Mouse (Mus musculus) midbrain, embryonic 11.5 days (tissue): Measurements from ENCODE around the gene 1810010D01Rik. TPM values are rescaled to one million over a fixed set of nuclear protein-coding genes. Genes with fewer than 3 reads are reported as not detected.

Source experiments
- ATAC-seq: fragments of 200-750 bp; cut with Nextera tagmentation; 2 replicates; pipeline ENCODE4 v1.8.0; 2017; ENCODE audit warnings: moderate TSS enrichment, moderate library complexity; ENCODE audit not compliant: low FRiP score
- DNase-seq: peaks from one replicate; pipeline ENCODE4 v3.0.0; 2015; ENCODE audit warnings: low spot score; ENCODE audit errors: missing footprints
- H3K27ac ChIP-seq: fragments of 300-500 bp; sonication (generic); 2 replicates; pipeline ENCODE4 v1.5.1; 2014; ENCODE audit warnings: low read depth, low read length
- H3K27me3 ChIP-seq: fragments of 300-500 bp; sonication (generic); 2 replicates; pipeline ENCODE4 v1.6.1; 2014; ENCODE audit warnings: mild to moderate bottlenecking, low read length, moderate library complexity, mixed read lengths; ENCODE audit not compliant: control insufficient read depth, insufficient read depth
- H3K36me3 ChIP-seq: fragments of 300-500 bp; sonication (generic); 2 replicates; pipeline ENCODE4 v1.6.1; 2014; ENCODE audit warnings: mild to moderate bottlenecking, low read length, moderate library complexity, mixed read lengths; ENCODE audit not compliant: control insufficient read depth, insufficient read depth
- H3K4me1 ChIP-seq: fragments of 300-500 bp; sonication (generic); 2 replicates; pipeline ENCODE4 v1.6.1; 2014; ENCODE audit warnings: low read length; ENCODE audit not compliant: control insufficient read depth, insufficient read depth
- H3K4me2 ChIP-seq: fragments of 300-500 bp; sonication (generic); 2 replicates; pipeline ENCODE4 v1.6.1; 2014; ENCODE audit warnings: mild to moderate bottlenecking, moderate library complexity
- H3K4me3 ChIP-seq: fragments of 300-500 bp; sonication (generic); 2 replicates; pipeline ENCODE4 v1.5.1; 2014; ENCODE audit warnings: low read depth, low read length
- H3K9ac ChIP-seq: fragments of 300-500 bp; sonication (generic); 2 replicates; pipeline ENCODE4 v1.6.1; 2014; ENCODE audit warnings: low read length
- H3K9me3 ChIP-seq: fragments of 300-500 bp; sonication (generic); 2 replicates; pipeline ENCODE4 v1.6.1; 2016; ENCODE audit warnings: low read length; ENCODE audit not compliant: control insufficient read depth
- whole genome bisulfite sequencing: fragments of 180-500 bp; shearing (Covaris S2); extraction: QIAGEN DNeasy Blood & Tissue Kit; methylation state at CpG from one replicate; pipeline ENCODE4 v1.1.7; 2014; 5-methylcytosine and 5-hydroxymethylcytosine counted together
- polyA plus RNA-seq: library from polyadenylated mRNA; unstranded; fragments of >200 nt; fragmentation: Nextera tagmentation; extraction: Ambion mirVana; gene quantifications from 2 replicates; pipeline ENCODE4 v1.2.1, GENCODE M21; 2014

1810010D01Rik gene
- polyA plus RNA-seq, 1 experiment from 2014 or later = 0.49 TPM

DNA sequence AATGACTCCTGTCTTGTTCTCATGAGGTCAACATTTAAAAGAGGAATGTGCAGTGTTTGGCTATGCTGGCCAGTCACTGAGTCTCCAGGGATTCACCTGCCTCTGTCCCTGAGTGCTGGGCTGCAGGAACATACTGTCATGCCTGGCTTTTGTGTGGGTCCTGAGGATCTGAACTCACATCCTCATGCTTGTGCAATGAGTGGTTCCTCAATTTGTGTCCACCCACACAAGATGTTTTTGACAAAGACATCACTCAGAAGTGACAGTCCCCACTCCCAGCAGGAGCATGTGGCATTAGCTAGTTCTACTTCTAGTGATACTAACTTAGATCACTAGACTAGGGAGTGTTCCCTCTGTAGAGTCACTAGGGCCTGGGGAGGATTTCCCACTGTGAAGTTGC, 17.4 kb downstream of the 1810010D01Rik start:
- Histone ChIP-seq H3K36me3 (no peaks in the 10 kb centered on the region), H3K9me3 (no peaks in the 10 kb centered on the region), H3K9ac (no peak overlapping the region), H3K4me1 (no peaks in the 10 kb centered on the region), H3K4me3 (no peak overlapping the region), H3K27ac (no peak overlapping the region), H3K27me3 (no peaks in the 10 kb centered on the region), H3K4me2 (no peak overlapping the region)
- DNase-seq (no peak), ATAC-seq (no peak)

- ATAC-seq (no peak), DNase-seq (no peak)
- no peak overlapping the region for H3K9ac ChIP-seq
- no peak overlapping the region for H3K4me2 ChIP-seq
- no peaks in the 10 kb centered on the region for H3K27me3 ChIP-seq
- H3K36me3 ChIP-seq = no peaks in the 10 kb centered on the region
- H3K4me1 ChIP-seq = no peaks in the 10 kb centered on the region
- 66% methylated on average over 8 of the region's 8 CpGs for WGBS
- H3K4me3 ChIP-seq = no peak overlapping the region
- H3K27ac ChIP-seq = no peak overlapping the region
- H3K9me3 ChIP-seq = no peaks in the 10 kb centered on the region
Observed at GRCm38 (mm10) chr7:145189342-145189741, 18.6 kb downstream of the 1810010D01Rik start.

DNA sequence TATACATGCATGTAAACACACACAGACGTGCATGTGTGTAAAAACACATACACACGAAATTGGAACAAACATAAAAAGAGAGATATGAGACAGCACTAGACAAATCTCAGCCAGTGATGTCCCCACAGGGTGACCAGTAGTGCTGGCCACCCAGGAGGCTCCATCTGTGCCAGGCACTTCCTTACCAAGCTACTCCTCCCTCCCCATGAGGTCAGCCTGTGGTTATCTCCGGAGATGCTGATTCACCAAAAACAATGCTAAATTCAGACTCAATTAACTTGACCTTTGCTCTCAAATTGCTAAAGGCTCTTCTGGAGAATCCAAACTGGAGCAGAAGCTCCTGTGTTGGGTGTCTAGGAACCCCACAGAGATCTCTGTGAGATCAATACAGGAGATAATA, 20.1 kb downstream of the 1810010D01Rik start:
- no peak overlapping the region for H3K4me2 ChIP-seq
- 66% methylated on average over 3 of the region's 3 CpGs for whole genome bisulfite sequencing
- no peak overlapping the region for H3K4me3 ChIP-seq
- H3K9ac ChIP-seq = no peak overlapping the region
- DNase-seq (no peak), ATAC-seq (no peak)
- no peaks in the 10 kb centered on the region for H3K9me3 ChIP-seq
- no peaks in the 10 kb centered on the region for H3K36me3 ChIP-seq
- no peak overlapping the region for H3K27ac ChIP-seq
- H3K27me3 ChIP-seq = no peaks in the 10 kb centered on the region
- no peaks in the 10 kb centered on the region for H3K4me1 ChIP-seq

DNA sequence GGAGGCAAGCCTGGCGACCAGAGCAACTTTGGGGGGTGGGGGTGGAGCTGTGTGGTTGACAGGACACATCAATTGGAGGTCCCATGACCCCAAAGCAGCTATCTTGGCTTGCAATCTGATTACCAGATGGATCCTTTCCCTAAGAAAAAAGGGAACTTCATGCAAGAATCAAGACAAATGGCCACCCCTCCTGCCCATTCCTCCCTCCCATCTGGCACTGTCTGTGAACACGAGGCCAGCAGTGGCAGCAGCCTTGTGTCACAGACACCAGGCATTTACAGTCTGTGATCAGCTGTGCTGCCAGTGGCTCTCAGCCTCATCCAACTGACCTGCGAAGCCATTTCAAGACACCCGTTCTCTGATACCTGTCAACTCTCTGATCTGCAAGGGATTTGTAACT, 25.5 kb downstream of the 1810010D01Rik start:
- no peak overlapping the region for H3K27ac ChIP-seq
- WGBS = 65% methylated on average over 4 of the region's 4 CpGs

DNA sequence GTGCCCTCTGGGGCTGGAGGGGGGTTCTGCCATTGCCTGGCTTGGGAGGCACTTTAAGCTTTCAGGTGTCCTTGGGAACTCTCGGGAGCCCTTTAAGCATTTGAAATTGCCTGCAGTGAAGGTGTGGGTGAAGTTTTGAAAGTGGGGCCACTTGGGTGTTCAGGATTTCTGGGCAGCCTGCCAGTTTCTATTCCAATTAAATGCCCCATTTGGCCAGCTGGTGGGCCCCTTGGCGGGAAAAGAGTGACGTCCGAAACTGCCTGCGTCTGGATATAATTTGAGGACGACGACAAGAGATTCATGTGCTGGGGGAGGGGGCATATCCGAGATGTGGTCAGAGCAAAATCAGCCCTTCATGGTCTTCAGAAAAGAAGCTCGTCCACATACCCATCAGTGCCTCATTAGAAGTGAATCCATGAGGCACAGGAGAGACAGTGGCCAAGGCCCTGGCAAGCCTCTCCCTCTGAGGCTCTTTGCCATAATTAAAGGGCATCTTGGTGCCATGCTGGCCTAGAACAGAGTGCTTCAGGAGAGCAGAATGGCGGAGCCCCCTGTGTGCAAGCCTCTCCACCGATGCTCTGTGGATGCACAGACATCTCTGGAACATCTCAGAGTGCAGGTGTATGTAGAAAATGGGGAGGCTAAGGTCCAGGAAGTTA, 26.4 kb downstream of the 1810010D01Rik start:
- Histone ChIP-seq H3K27me3 (no peaks in the 10 kb centered on the region), H3K9ac (no peak overlapping the region), H3K4me1 (peaks cover 8% of the 10 kb centered on the region), H3K27ac (no peak overlapping the region), H3K4me2 (no peak overlapping the region), H3K9me3 (no peaks in the 10 kb centered on the region), H3K36me3 (no peaks in the 10 kb centered on the region), H3K4me3 (no peak overlapping the region)
- DNase-seq (no peak), ATAC-seq (no peak)
- WGBS = 73% methylated on average over 11 of the region's 11 CpGs

More for the DNA sequence above, 25.5 kb downstream of the 1810010D01Rik start:
- H3K4me1 ChIP-seq = no peaks in the 10 kb centered on the region; the same call in 1 of the 2 replicates
- H3K9ac ChIP-seq = no peak overlapping the region
- H3K27me3 ChIP-seq = no peaks in the 10 kb centered on the region
- H3K36me3 ChIP-seq = no peaks in the 10 kb centered on the region
- H3K4me3 ChIP-seq = no peak overlapping the region
- no peaks in the 10 kb centered on the region for H3K9me3 ChIP-seq
- no peak overlapping the region for H3K4me2 ChIP-seq
- ATAC-seq (no peak), DNase-seq (no peak)

- DNase-seq = no peak
- Histone ChIP-seq H3K27me3 (no peaks in the 10 kb centered on the region), H3K27ac (no peak overlapping the region), H3K9me3 (no peaks in the 10 kb centered on the region), H3K4me2 (no peak overlapping the region), H3K9ac (no peak overlapping the region), H3K4me3 (no peak overlapping the region), H3K36me3 (no peaks in the 10 kb centered on the region), H3K4me1 (peaks cover 13% of the 10 kb centered on the region)
- ATAC-seq = no peak
- 62% methylated on average over 5 of the region's 5 CpGs for WGBS
Observed at GRCm38 (mm10) chr7:145179691-145180091, 28.2 kb downstream of the 1810010D01Rik start.

GRCm38 (mm10) chr7:145176750-145177589, 30.9 kb downstream of the 1810010D01Rik start:
- DNase-seq = peak; percentile 89
- peak overlapping the region; percentile 9; the same call in 1 of the 2 replicates for H3K9ac ChIP-seq

DNA sequence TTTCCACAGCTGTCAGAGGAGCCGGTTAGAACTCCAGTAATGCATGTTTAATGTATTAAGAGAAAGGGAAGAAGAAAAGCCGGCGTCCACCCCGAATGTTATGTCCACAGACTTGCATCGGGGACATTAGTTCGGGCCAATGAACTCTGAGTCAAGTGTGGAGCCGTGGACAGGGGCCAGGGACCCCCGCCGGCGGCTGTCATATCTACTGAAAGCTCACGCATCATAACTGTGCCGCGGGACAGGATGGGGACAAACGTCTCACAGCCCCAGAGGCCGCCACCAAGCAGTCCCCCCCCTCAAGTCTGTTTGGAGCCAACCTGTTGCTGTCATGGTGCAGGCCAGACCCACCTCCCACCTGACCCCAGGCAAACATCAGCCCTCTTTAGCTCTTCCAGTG, 34.4 kb downstream of the 1810010D01Rik start:
- DNase-seq = peak; percentile 91
- ATAC-seq = peak; percentile 53
- H3K27me3 ChIP-seq = no peaks in the 10 kb centered on the region
- H3K27ac ChIP-seq = peak overlapping the region; percentile 4
- no peak overlapping the region for H3K4me3 ChIP-seq
- peak overlapping the region; percentile 17 for H3K9ac ChIP-seq
- no peaks in the 10 kb centered on the region for H3K9me3 ChIP-seq
- WGBS = 51% methylated on average over 15 of the region's 15 CpGs
- H3K36me3 ChIP-seq = no peaks in the 10 kb centered on the region
- H3K4me1 ChIP-seq = peaks cover 27% of the 10 kb centered on the region
- no peak overlapping the region; the same call in 1 of the 2 replicates for H3K4me2 ChIP-seq

More at GRCm38 (mm10) chr7:145176750-145177589, 30.9 kb downstream of the 1810010D01Rik start:
- Histone ChIP-seq H3K27ac (peak overlapping the region; percentile 17; the same call in 1 of the 2 replicates), H3K36me3 (no peaks in the 10 kb centered on the region), H3K4me2 (no peak overlapping the region), H3K27me3 (no peaks in the 10 kb centered on the region), H3K9me3 (no peaks in the 10 kb centered on the region), H3K4me3 (no peak overlapping the region), H3K4me1 (peaks cover 27% of the 10 kb centered on the region)
- WGBS = 27% methylated on average over 15 of the region's 15 CpGs
- peak; percentile 47; the same call in 1 of the 2 replicates for ATAC-seq

DNA sequence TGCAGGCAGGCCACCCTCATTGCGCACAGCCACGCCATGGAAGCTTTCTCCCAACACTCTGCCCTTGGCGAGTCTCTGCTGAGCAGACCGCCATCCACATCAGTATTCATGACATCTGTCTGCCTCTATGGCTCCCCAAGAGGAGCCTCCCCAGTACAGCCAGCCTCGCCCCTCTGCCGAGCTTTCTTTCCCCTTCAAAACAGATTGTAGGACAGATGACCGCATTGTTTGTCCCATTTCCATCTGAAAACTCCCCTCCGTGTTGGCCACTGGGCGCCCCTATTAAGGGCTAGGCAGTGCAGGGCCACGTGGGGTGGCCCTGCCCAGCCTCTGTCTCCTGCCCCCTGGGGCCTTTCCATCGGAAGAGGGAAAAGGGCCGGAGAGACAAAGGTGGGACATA, 34.8 kb downstream of the 1810010D01Rik start:
- Histone ChIP-seq H3K27ac (peak overlapping the region; percentile 4; the same call in 1 of the 2 replicates), H3K27me3 (no peaks in the 10 kb centered on the region), H3K9ac (peak overlapping the region; percentile 54), H3K4me1 (peaks cover 27% of the 10 kb centered on the region), H3K4me3 (no peak overlapping the region), H3K36me3 (no peaks in the 10 kb centered on the region), H3K9me3 (no peaks in the 10 kb centered on the region), H3K4me2 (peak overlapping the region; percentile 31; the same call in 1 of the 2 replicates)
- peak; percentile 91 for ATAC-seq
- WGBS = 7% methylated on average over 12 of the region's 12 CpGs
- peak; percentile 91 for DNase-seq
